Mouse (Mus musculus): ENCODE results near the gene Tlcd1.

GRCm38 (mm10) chr11:78171328-78171727 is 5.2 kb upstream of the Tlcd1 start:
- no peak for TF ChIP-seq GATA1 (IDR thresholded peaks at IDR 0.05; ENCODE audit: borderline replicate concordance, low read length)
- no peak for TF ChIP-seq FLI1 (IDR thresholded peaks at IDR 0.05; ENCODE audit: low read length)
